Mouse (Mus musculus) thymus, adult 2 months (tissue): ENCODE measurements around the gene Olfr1022.

Experiments
- CTCF ChIP-seq: fragments of 200-500 bp; IDR thresholded peaks from 2 replicates; pipeline ENCODE4 v1.5.1; 2012; ENCODE audit warnings: mild to moderate bottlenecking, control low read depth, low read length, moderate library complexity, borderline replicate concordance; ENCODE audit not compliant: control insufficient read depth, poor library complexity, insufficient read depth; ENCODE audit errors: extremely low read depth
- POLR2A ChIP-seq: fragments of 200-500 bp; IDR thresholded peaks from 2 replicates; pipeline ENCODE4 v1.6.1; 2012; ENCODE audit warnings: mild to moderate bottlenecking, low read length, control low read depth, moderate library complexity; ENCODE audit not compliant: control insufficient read depth, poor library complexity, insufficient read depth; ENCODE audit errors: extremely low read depth

DNA sequence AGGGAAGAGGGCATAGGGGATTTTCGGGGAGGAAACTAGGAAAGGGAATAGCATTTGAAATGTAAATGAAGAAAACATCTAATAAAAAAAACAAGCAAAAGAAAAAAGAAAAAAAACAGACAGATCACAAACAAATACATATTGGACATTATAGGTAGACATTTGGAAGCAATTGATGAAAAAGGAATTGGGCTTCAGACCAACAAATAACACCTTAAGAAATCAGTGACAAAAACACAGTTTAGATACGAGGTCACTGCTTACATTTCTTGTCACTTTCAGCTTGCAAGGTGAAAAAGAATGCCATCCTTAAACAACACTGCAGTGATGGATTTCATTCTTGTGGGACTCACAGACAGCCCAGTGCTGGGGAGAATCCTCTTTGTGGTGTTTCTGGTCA lies at the start of gene Olfr1022:
- TF ChIP-seq CTCF (no peak), POLR2A (no peak)
